Mouse (Mus musculus) megakaryocyte progenitor cell, adult 5-6 weeks (primary cell): Measurements from ENCODE around the gene Phka1. TPM values are rescaled to one million over a fixed set of nuclear protein-coding genes. Genes with fewer than 3 reads are reported as not detected.
"Not testable (repeated sequence)": the region's sequence is repeated elsewhere in the genome, so short reads cannot be mapped to it uniquely, and the experiment has no call there.

ENCODE experiments used
- ATAC-seq: replicated peaks from 2 replicates; pipeline ENCODE4 v1.8.0; 2016; ENCODE audit warnings: mild to moderate bottlenecking, moderate TSS enrichment, inconsistent platforms; ENCODE audit not compliant: poor library complexity
- total RNA-seq, 2 experiments: library from RNA; stranded (forward) in 1 of 2; stranded (reverse) in 1 of 2; fragments of 157-497, 149-512 nt in 1 of 2; fragments of 200-1000 nt in 1 of 2; gene quantifications; 2 replicates each; pipeline versions ENCODE4 v1.2.3 to v1.2.4; 2015 to 2017

The Phka1 gene
- total RNA-seq (2015), result 2.1 and 3.4 TPM in 2 replicates
- 2.1 and 2.4 TPM in 2 replicates for total RNA-seq (2017)

GRCm38 (mm10) chrX:102643823-102644572, at the start of gene Phka1:
Gene Phka1 (minus strand): TSS chrX:102644246.
- ATAC-seq, result peak; percentile 98

- ATAC-seq, result peak; percentile 68; the same call in 1 of the 2 replicates
Measured at GRCm38 (mm10) chrX:102689252-102689651, 45.2 kb upstream of the Phka1 start.

GRCm38 (mm10) chrX:102686872-102687271, 42.8 kb upstream of the Phka1 start, which contains the start of gene Gm3880:
Gene Gm3880 (minus strand): TSS chrX:102686972.
- not testable (repeated sequence) for ATAC-seq

GRCm38 (mm10) chrX:102684706-102685105, 40.7 kb upstream of the Phka1 start:
- not testable (repeated sequence) for ATAC-seq

GRCm38 (mm10) chrX:102666641-102667040, 22.6 kb upstream of the Phka1 start:
- ATAC-seq, result no peak

GRCm38 (mm10) chrX:102660712-102661111, 16.7 kb upstream of the Phka1 start:
- ATAC-seq, result peak; percentile 71

GRCm38 (mm10) chrX:102645691-102646090, 1.6 kb upstream of the Phka1 start:
- ATAC-seq, result no peak

GRCm38 (mm10) chrX:102645146-102645545, 1.1 kb upstream of the Phka1 start:
- no peak for ATAC-seq

- ATAC-seq, result peak; percentile 71
Measured at GRCm38 (mm10) chrX:102644573-102644951, 516 bp upstream of the Phka1 start.

GRCm38 (mm10) chrX:102601269-102601668, 42.8 kb downstream of the Phka1 start:
- ATAC-seq, result 0 out of 2 replicates have a peak, but pooled peaks have one; percentile 42

GRCm38 (mm10) chrX:102588560-102588959, 55.5 kb downstream of the Phka1 start:
- ATAC-seq, result no peak

- ATAC-seq, result no peak
Measured at GRCm38 (mm10) chrX:102571186-102571585, 72.9 kb downstream of the Phka1 start.

GRCm38 (mm10) chrX:102556906-102557305, 87.1 kb downstream of the Phka1 start:
- ATAC-seq, result no peak

GRCm38 (mm10) chrX:102509205-102509604, 134.8 kb downstream of the Phka1 start:
- ATAC-seq, result no peak

GRCm38 (mm10) chrX:102504644-102505481, 139.2 kb downstream of the Phka1 start, which contains the start of gene Hdac8:
Gene Hdac8 (minus strand): TSS chrX:102505359.
- peak; percentile 96 for ATAC-seq

GRCm38 (mm10) chrX:102504179-102504578, 139.9 kb downstream of the Phka1 start:
- no peak for ATAC-seq

- ATAC-seq, result peak; percentile 70
Measured at GRCm38 (mm10) chrX:102493992-102494730, 149.9 kb downstream of the Phka1 start.

GRCm38 (mm10) chrX:102485575-102485974, 158.5 kb downstream of the Phka1 start:
- no peak for ATAC-seq

- no peak for ATAC-seq
Measured at GRCm38 (mm10) chrX:102479665-102480064, 164.4 kb downstream of the Phka1 start.

- ATAC-seq, result peak; percentile 79
Measured at GRCm38 (mm10) chrX:102478965-102479364, 165.1 kb downstream of the Phka1 start.

GRCm38 (mm10) chrX:102478481-102478880, 165.6 kb downstream of the Phka1 start:
- peak; percentile 69 for ATAC-seq
